8 mouse cellular contexts compared by ENCODE assay signal in the genomic region with DNA sequence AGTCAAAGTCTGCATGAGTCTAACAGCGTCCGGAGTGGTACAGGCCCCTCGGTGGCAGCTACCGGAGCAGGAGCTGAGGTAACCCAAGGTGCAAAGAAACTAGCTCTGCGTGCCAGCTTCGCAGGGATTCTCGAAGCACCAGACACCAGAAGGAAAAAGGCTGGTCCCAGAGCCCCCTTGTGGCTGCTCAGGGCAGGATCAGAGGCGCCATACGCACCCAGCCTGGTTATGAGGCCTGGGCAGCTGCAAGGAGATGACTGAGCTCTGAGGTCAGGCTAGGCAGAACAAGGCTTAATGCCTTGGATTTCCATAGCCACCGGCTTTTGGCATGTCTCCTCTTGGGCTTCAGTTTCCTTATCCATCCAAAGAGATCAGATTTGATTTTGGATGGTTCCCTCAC. TPM values are rescaled to one million over a fixed set of nuclear protein-coding genes. Genes with fewer than 3 reads are reported as not detected.
DNase-seq lines count a peak whose midpoint lies in the region; ATAC-seq lines count a peak whose summit lies in the region.

No protein-coding gene starts in this region.

- 3% methylated on average over 10 of the region's 10 CpGs for whole genome bisulfite sequencing in hindbrain, embryonic 13.5 days
- WGBS in lung, embryonic 16.5 days = 5% methylated on average over 10 of the region's 10 CpGs

- no peak for ATAC-seq in hindbrain, embryonic 13.5 days (ENCODE audit: low FRiP score)
- ATAC-seq in lung, embryonic 16.5 days (ENCODE audit: low read depth) = 0 out of 2 replicates have a peak, but pooled peaks have one; percentile 23

- H3K4me1 ChIP-seq in hindbrain, embryonic 13.5 days (replicated peaks) = peaks cover 56% of the 10 kb centered on the region
- H3K4me1 ChIP-seq in lung, embryonic 16.5 days (replicated peaks; ENCODE audit: control insufficient read depth, insufficient read depth, low read length) = peaks cover 21% of the 10 kb centered on the region

- H3K27me3 ChIP-seq in hindbrain, embryonic 13.5 days = peaks cover 95% of the 10 kb centered on the region
- H3K27me3 ChIP-seq in lung, embryonic 16.5 days (ENCODE audit: control insufficient read depth, insufficient read depth, low read depth, low read length) = peaks cover 84% of the 10 kb centered on the region

- no peak overlapping the region for H3K4me3 ChIP-seq in hindbrain, embryonic 13.5 days
- H3K4me3 ChIP-seq in lung, embryonic 16.5 days (ENCODE audit: low read length) = no peak overlapping the region

- no peaks in the 10 kb centered on the region for H3K9me3 ChIP-seq in hindbrain, embryonic 13.5 days
- no peaks in the 10 kb centered on the region for H3K9me3 ChIP-seq in lung, embryonic 16.5 days (ENCODE audit: control insufficient read depth, low read length)

- no peak overlapping the region for H3K9ac ChIP-seq in hindbrain, embryonic 13.5 days
- no peak overlapping the region for H3K9ac ChIP-seq in lung, embryonic 16.5 days (ENCODE audit: low read length)

- H3K36me3 ChIP-seq in hindbrain, embryonic 13.5 days = no peaks in the 10 kb centered on the region
- H3K36me3 ChIP-seq in lung, embryonic 16.5 days (ENCODE audit: control insufficient read depth, insufficient read depth, low read length) = no peaks in the 10 kb centered on the region

- H3K27ac ChIP-seq in hindbrain, embryonic 13.5 days = 0 out of 2 replicates have a peak overlapping the region, but pooled peaks have one; percentile 3
- H3K27ac ChIP-seq in lung, embryonic 16.5 days (ENCODE audit: low read length) = no peak overlapping the region

- no peak overlapping the region for H3K4me2 ChIP-seq in hindbrain, embryonic 13.5 days
- no peak overlapping the region for H3K4me2 ChIP-seq in lung, embryonic 16.5 days (ENCODE audit: low read depth, low read length)

- DNase-seq in cerebellum, adult 18-20 months = peak; percentile 64 to 67
- DNase-seq in cerebellum, adult 9-10 months = no peak
- peak; percentile 52 for DNase-seq in ovary, adult 18-20 months (ENCODE audit: low spot score)
- DNase-seq in ovary, postnatal 10 days (ENCODE audit: low spot score) = no peak
- peak; percentile 60 to 62 for DNase-seq in cerebellum, postnatal 36 days
- DNase-seq in retina, postnatal 1 day = peak; percentile 84

RNA-seq across cellular contexts. Expression of a gene that starts 5.6 kb away (rescaled TPM):
- 40.7 and 41.2 TPM in 2 replicates for polyA plus RNA-seq in hindbrain, embryonic 13.5 days (2015; fragmentation: Nextera tagmentation; extraction: Ambion mirVana)
- 17.4 and 20.7 TPM in 2 replicates for polyA plus RNA-seq in lung, embryonic 16.5 days (2015; fragmentation: Nextera tagmentation; extraction: Ambion mirVana)

Comparison
In these comparisons a context has a peak if more than half of its experiments do, and no peak if none do; other contexts are left out.
1. DNase-seq: peak in cerebellum, adult 18-20 months (2 of 2), ovary, adult 18-20 months (single experiment), cerebellum, postnatal 36 days (2 of 2) and retina, postnatal 1 day (single experiment); none in cerebellum, adult 9-10 months (single experiment) and ovary, postnatal 10 days (single experiment).